Mouse (Mus musculus): ENCODE results near the gene Myo3b. TPM values are rescaled to one million over a fixed set of nuclear protein-coding genes. Genes with fewer than 3 reads are reported as not detected.

Gene Myo3b
- polyA plus RNA-seq, 1 experiment, result not detected

DNA sequence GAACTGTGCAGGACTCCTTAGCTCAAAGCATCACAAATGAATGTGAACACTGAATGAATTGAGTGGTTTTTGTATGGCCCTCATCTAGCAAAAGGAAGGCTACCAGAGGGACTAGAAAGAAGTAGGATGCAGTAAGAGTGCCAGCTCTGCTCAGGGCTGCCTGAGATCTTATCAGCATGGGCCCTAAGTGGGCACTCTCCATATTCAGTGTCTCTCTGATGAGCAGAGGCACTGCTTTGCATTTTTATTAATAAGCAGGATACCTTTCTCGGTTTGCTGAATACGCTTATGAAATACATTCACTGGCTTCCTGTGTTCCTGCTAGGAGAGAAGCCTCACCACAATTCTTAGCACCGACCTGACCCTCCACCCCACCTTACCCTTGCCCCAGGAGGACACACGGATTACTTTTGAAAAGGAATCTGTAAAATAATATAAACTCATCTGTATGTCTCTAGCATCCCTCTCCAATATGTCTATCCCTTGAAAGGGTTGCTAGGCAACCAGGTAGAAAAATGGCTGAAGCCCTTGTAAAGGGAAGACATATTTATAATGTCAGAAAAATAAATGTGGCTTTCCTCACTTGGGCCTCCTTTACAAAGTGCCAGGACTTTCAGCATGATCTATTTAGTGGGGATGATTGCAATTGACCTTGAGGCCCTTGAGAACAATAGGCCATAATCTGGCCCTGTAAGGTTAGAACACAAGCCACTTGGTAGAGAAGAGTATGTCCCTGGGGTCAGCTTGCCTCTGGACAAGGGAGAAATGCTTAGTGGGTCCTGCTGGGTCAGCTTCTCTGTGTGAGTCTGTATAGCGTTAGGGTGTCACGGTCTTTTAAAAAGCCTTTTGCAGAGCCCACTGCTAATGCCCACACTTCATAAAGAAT is 138.1 kb downstream of the Myo3b start:
- no peak for TF ChIP-seq POLR2A (IDR thresholded peaks at IDR 0.05; ENCODE audit: low read depth, low read length)
- TF ChIP-seq CTCF (IDR thresholded peaks at IDR 0.05; ENCODE audit: borderline replicate concordance, insufficient read depth, low read length), result no peak
- H3K4me3 ChIP-seq (ENCODE audit: insufficient read depth, low read length), result no peak overlapping the region
- H3K4me1 ChIP-seq (ENCODE audit: control insufficient read depth, insufficient read depth, low read length), result 0 out of 2 replicates have a peak, but pooled peaks cover 3% of the 10 kb centered on the region
- H3K27ac ChIP-seq (ENCODE audit: insufficient read depth, low read length), result no peak overlapping the region

DNA sequence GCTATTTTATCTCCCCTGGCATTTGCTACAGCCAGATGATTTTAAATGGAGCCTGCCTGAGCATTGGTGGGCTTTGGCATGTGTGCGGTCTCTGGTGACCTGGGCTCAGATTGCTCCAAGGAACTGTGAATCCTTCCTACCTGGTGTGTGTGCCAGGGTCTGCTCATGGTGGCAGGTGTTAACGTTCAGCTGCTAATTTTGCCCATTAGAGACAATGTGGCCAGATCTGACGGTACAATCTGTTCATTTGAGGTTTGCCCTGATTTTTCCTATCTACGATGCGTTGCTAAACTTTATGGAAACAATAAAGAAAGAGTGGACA is 138.7 kb downstream of the Myo3b start:
- Histone ChIP-seq H3K4me3 (ENCODE audit: insufficient read depth, low read length) (no peak overlapping the region), H3K27ac (ENCODE audit: insufficient read depth, low read length) (no peak overlapping the region), H3K4me1 (ENCODE audit: control insufficient read depth, insufficient read depth, low read length) (peaks cover 7% of the 10 kb centered on the region; the same call in 1 of the 2 replicates)
- TF ChIP-seq POLR2A (IDR thresholded peaks at IDR 0.05; ENCODE audit: low read depth, low read length) (no peak), CTCF (IDR thresholded peaks at IDR 0.05; ENCODE audit: borderline replicate concordance, insufficient read depth, low read length) (no peak)

DNA sequence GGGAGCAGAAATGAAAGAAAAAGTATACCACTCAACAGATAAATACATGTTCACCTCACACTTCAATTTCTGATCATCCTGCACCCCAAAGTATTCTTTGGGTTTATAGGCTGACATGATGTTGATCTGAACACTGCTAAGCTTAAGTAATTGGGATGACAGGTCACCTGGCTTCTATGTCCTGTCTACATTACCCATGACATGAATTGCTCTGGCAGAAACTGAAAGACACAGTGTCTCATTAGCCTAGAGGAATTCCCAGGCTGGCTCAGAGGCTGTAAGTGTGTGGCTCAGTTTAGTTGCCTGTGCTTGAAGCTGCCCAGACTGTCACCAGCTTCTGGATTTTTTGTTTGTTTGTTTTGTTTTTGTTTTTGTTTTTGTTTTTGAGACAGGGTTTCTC is 139.3 kb downstream of the Myo3b start:
- Histone ChIP-seq H3K4me3 (ENCODE audit: insufficient read depth, low read length) (no peak overlapping the region), H3K4me1 (ENCODE audit: control insufficient read depth, insufficient read depth, low read length) (peaks cover 7% of the 10 kb centered on the region; the same call in 1 of the 2 replicates), H3K27ac (ENCODE audit: insufficient read depth, low read length) (no peak overlapping the region)
- no peak for TF ChIP-seq POLR2A (IDR thresholded peaks at IDR 0.05; ENCODE audit: low read depth, low read length)
- no peak for TF ChIP-seq CTCF (IDR thresholded peaks at IDR 0.05; ENCODE audit: borderline replicate concordance, insufficient read depth, low read length)

DNA sequence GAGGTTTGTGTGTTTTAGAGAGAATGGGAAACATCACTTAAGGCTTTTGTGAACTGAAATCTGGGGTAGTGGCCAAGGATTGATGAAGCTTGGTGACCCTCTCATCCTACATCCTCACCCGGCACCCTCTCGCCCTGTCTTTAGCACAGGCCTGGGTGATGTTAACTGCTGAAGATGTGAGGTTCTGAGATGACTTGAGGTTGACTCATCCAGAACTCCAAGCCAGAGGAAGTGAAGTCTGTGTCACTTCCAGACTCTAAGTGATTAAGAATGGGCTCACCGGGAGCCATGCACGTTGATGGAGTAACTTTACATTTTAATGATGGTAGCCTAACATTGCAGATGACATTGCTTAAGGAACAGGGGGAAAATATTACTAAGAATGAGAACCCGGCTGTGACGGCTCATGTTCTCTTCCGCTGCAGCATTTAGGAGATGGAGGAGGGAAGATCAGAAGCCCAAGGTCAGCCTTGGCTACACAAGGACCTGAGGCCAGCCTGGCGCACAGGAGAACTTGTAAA is 143.3 kb downstream of the Myo3b start:
- peaks cover 7% of the 10 kb centered on the region; the same call in 1 of the 2 replicates for H3K4me1 ChIP-seq (ENCODE audit: control insufficient read depth, insufficient read depth, low read length)
- H3K27ac ChIP-seq (ENCODE audit: insufficient read depth, low read length), result no peak overlapping the region
- no peak for TF ChIP-seq POLR2A (IDR thresholded peaks at IDR 0.05; ENCODE audit: low read depth, low read length)
- no peak for TF ChIP-seq CTCF (IDR thresholded peaks at IDR 0.05; ENCODE audit: borderline replicate concordance, insufficient read depth, low read length)
- H3K4me3 ChIP-seq (ENCODE audit: insufficient read depth, low read length), result no peak overlapping the region

DNA sequence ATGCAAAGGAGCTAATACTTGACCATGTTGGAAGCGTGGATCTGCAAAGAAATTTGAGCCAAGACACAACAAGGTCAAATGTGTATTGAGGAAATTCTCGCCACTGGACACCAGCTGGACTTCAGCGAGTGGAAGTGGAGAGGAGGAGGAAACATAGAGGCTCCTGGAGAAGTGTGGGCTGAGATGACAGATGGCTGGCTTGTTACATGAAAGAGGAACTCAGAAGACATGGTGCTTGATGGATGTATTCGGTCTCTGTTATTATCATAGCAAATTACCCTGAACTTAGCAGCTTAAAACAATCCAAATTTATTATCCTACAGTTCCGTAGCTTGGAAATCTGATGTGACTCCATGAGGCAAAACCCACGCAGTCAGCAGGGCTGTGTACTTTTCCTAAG is 148.1 kb downstream of the Myo3b start:
- H3K4me1 ChIP-seq (ENCODE audit: control insufficient read depth, insufficient read depth, low read length), result peaks cover 4% of the 10 kb centered on the region; the same call in 1 of the 2 replicates
- no peak for TF ChIP-seq CTCF (IDR thresholded peaks at IDR 0.05; ENCODE audit: borderline replicate concordance, insufficient read depth, low read length)
- no peak for TF ChIP-seq POLR2A (IDR thresholded peaks at IDR 0.05; ENCODE audit: low read depth, low read length)
- H3K27ac ChIP-seq (ENCODE audit: insufficient read depth, low read length), result no peak overlapping the region
- H3K4me3 ChIP-seq (ENCODE audit: insufficient read depth, low read length), result no peak overlapping the region

DNA sequence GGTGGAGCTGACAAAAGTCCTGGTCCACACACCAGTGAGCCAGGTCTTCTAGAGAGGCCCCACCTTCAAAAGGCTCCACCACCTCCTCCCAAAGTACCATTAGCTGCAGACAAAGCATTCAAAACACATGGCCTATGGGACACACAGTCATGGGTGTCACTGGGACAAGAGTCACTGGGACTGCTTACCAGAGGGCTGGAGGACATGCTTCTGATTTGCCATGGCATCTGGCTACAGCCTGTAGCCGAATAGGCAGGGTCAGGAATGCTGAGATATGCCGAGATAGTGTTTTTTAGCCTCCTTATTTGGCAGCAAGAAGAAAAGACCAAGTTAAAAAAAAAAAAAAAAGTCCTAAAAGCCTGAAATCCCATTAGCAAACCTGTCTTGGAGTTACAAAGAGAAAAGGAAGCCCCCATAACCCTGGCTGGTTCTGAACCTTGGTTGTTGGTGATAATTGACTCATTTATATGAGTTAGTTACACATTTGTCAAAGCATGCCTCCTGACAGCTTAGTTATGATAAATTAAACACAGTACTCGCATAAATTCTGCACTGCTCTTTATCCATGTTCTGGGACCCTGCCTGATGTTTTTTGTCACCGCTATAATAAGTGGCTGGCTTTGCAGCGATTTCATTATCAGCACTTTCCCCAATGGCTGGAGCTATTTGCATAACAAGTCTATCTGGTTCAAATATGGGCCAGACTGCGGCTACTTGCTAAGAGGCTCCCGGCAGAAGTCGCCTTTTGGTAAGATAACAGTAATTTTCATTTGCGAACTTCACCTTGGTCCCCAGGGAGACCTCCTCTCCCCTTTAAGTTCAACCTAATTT is 156.7 kb downstream of the Myo3b start:
- no peaks in the 10 kb centered on the region for H3K4me1 ChIP-seq (ENCODE audit: control insufficient read depth, insufficient read depth, low read length)
- TF ChIP-seq POLR2A (IDR thresholded peaks at IDR 0.05; ENCODE audit: low read depth, low read length), result no peak
- no peak for TF ChIP-seq CTCF (IDR thresholded peaks at IDR 0.05; ENCODE audit: borderline replicate concordance, insufficient read depth, low read length)
- H3K27ac ChIP-seq (ENCODE audit: insufficient read depth, low read length), result no peak overlapping the region
- H3K4me3 ChIP-seq (ENCODE audit: insufficient read depth, low read length), result no peak overlapping the region

DNA sequence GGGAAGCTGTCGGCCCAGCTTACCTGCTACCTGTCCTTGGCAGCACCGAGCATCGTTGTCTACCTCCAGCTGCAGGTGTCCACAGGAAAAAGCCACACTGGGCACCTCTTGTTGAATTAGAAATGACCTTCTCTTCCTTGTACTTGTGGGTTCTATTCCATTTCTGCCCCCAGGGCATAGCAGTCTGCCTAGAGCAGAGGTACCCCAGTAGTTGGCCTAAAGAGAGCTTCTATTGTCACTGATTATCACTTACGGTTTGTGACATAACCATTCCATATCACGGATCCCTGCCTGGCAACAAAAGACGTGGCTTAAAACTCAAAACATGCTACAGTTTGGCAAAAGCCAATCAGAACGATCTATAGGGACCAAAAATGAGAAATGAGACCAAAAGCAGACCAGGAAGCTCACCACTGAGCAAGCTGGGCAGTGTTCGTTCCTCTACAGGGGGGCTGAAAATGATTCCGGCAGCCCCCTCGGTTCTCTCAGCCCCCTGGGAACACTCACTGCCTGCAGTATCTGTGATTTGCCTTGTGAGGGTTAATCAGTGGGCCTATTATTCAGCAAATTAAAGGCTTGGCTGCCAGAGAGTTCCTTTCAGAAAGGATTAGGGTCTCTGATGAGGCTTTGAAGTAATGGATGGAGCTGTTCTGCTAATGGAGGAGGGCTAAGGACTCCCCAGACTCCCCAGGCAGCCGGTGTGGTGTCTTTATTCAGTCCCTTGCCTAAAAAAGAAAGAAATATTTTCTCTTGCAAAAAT is 163.1 kb downstream of the Myo3b start:
- Histone ChIP-seq H3K4me3 (ENCODE audit: insufficient read depth, low read length) (no peak overlapping the region), H3K27ac (ENCODE audit: insufficient read depth, low read length) (no peak overlapping the region), H3K4me1 (ENCODE audit: control insufficient read depth, insufficient read depth, low read length) (no peaks in the 10 kb centered on the region)
- TF ChIP-seq POLR2A (IDR thresholded peaks at IDR 0.05; ENCODE audit: low read depth, low read length) (no peak), CTCF (IDR thresholded peaks at IDR 0.05; ENCODE audit: borderline replicate concordance, insufficient read depth, low read length) (no peak)

DNA sequence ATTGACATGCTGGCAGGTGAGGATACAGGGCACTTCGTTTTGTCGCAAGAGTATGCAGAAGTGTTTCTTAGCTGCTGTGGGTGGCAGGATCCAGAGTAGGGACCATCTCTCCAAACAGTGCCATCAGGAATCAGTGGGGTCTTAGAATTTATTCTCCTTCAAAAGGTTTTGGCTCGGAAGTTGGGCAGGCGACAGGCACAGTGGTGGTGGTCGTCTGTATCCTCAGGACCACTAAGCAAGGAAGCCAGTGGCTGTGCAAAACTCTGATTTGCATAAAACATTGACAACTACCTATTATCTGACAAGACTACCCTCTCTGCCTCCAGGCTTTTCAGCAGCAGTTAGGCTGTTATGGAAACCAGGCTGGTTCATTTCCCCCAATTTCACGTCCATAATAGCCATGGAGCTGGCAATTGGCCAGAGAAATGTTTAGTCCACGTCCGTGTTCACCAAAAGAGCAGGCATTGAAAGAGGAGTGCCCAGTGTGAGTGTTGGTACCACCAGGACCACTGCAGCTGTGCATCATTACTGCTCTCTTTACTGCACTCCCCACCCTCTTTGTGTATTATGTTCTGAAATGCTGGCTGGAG is 163.7 kb downstream of the Myo3b start:
- Histone ChIP-seq H3K27ac (ENCODE audit: insufficient read depth, low read length) (no peak overlapping the region), H3K4me1 (ENCODE audit: control insufficient read depth, insufficient read depth, low read length) (no peaks in the 10 kb centered on the region), H3K4me3 (ENCODE audit: insufficient read depth, low read length) (no peak overlapping the region)
- TF ChIP-seq POLR2A (IDR thresholded peaks at IDR 0.05; ENCODE audit: low read depth, low read length) (no peak), CTCF (IDR thresholded peaks at IDR 0.05; ENCODE audit: borderline replicate concordance, insufficient read depth, low read length) (no peak)

DNA sequence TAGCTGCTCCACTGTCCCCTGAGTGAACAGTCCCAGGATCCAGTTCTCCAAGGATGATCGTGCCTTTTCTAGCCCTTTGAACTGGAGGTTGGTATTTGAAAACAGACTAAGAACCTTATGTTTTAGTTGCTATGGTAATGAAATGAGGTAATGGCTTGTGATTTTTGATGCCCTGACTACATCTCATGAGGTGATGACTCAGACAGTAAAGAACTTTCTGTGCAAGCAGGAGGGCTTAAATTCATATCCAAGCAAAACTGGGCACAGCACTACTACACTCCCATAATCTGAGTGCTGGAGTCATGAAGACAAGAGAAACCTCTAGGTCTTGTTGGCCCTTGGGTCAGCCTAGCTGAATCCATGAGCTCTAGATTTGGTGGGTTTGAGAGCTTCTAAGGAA is 169.5 kb downstream of the Myo3b start:
- H3K4me1 ChIP-seq (ENCODE audit: control insufficient read depth, insufficient read depth, low read length), result 0 out of 2 replicates have a peak, but pooled peaks cover 2% of the 10 kb centered on the region
- no peak overlapping the region for H3K27ac ChIP-seq (ENCODE audit: insufficient read depth, low read length)
- TF ChIP-seq CTCF (IDR thresholded peaks at IDR 0.05; ENCODE audit: borderline replicate concordance, insufficient read depth, low read length), result no peak
- TF ChIP-seq POLR2A (IDR thresholded peaks at IDR 0.05; ENCODE audit: low read depth, low read length), result no peak
- H3K4me3 ChIP-seq (ENCODE audit: insufficient read depth, low read length), result no peak overlapping the region

All from embryonic fibroblast, embryonic 13.5 days (primary cell).